Mouse (Mus musculus): ENCODE measurements around the gene Ift81. TPM values are rescaled to one million over a fixed set of nuclear protein-coding genes. Genes with fewer than 3 reads are reported as not detected.

Gene Ift81
- polyA plus RNA-seq, 1 experiment: 21.8 TPM

DNA sequence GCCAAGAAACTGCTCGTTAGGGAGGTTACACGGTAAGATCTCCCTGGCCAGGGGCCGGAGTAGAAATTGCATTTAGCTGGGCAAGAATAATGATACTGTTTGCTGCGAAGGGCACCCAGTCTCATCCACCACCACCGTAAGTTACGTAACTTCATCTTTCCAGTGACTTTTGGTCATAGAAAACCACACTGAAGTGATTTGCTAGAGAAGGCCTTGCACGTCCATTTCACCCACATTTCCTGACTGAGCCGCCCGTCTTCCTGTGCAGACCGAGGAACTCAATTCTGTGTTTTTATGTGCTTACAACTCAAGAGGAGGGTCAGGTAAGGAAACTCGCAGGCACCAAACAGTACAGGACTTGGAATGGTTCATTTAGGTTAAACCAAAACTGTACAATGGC, 76.2 kb downstream of the Ift81 start:
- no peak overlapping the region for H3K4me3 ChIP-seq (ENCODE audit: insufficient read depth, low read length)
- no peak for TF ChIP-seq POLR2A (IDR thresholded peaks at IDR 0.05; ENCODE audit: extremely low read depth, insufficient read depth, low read length)
- no peak for TF ChIP-seq CTCF (IDR thresholded peaks at IDR 0.05; ENCODE audit: extremely low read depth, insufficient read depth, low read length)
- H3K4me1 ChIP-seq (ENCODE audit: control insufficient read depth, insufficient read depth, low read length): no peaks in the 10 kb centered on the region
- no peak overlapping the region for H3K27ac ChIP-seq (ENCODE audit: insufficient read depth, low read length)

GRCm38 (mm10) chr5:122537654-122538053, 76.7 kb downstream of the Ift81 start:
- Histone ChIP-seq H3K4me1 (ENCODE audit: control insufficient read depth, insufficient read depth, low read length) (no peaks in the 10 kb centered on the region), H3K4me3 (ENCODE audit: insufficient read depth, low read length) (no peak overlapping the region), H3K27ac (ENCODE audit: insufficient read depth, low read length) (no peak overlapping the region)
- TF ChIP-seq POLR2A (IDR thresholded peaks at IDR 0.05; ENCODE audit: extremely low read depth, insufficient read depth, low read length): no peak
- no peak for TF ChIP-seq CTCF (IDR thresholded peaks at IDR 0.05; ENCODE audit: extremely low read depth, insufficient read depth, low read length)

DNA sequence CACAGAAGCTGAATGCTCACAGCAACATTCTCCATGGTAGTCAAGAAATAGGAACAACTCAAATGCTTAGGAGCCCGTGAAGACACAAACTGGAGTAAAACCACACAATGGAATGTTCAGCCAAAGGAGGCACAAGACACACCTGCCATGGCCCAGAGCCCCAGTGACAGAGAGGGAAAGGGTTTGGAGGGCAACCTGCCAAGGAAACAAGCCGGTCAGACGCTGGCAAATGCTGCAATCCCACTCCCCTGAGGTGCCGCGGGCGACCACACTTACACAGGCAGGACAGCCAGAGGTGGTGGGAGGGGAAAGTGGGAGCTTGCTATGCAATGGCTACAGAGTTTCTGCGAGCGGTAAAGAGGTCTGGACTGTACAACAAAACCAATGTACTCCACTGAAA, 80.4 kb downstream of the Ift81 start:
- TF ChIP-seq CTCF (IDR thresholded peaks at IDR 0.05; ENCODE audit: extremely low read depth, insufficient read depth, low read length) (no peak), POLR2A (IDR thresholded peaks at IDR 0.05; ENCODE audit: extremely low read depth, insufficient read depth, low read length) (no peak)
- Histone ChIP-seq H3K27ac (ENCODE audit: insufficient read depth, low read length) (no peak overlapping the region), H3K4me1 (ENCODE audit: control insufficient read depth, insufficient read depth, low read length) (peaks cover 3% of the 10 kb centered on the region; the same call in 1 of the 2 replicates), H3K4me3 (ENCODE audit: insufficient read depth, low read length) (no peak overlapping the region)

GRCm38 (mm10) chr5:122529913-122530604, 84.3 kb downstream of the Ift81 start:
- Histone ChIP-seq H3K4me3 (ENCODE audit: insufficient read depth, low read length) (no peak overlapping the region), H3K4me1 (ENCODE audit: control insufficient read depth, insufficient read depth, low read length) (peaks cover 8% of the 10 kb centered on the region), H3K27ac (ENCODE audit: insufficient read depth, low read length) (0 out of 2 replicates have a peak overlapping the region, but pooled peaks have one; percentile 11)
- TF ChIP-seq POLR2A (IDR thresholded peaks at IDR 0.05; ENCODE audit: extremely low read depth, insufficient read depth, low read length) (no peak), CTCF (IDR thresholded peaks at IDR 0.05; ENCODE audit: extremely low read depth, insufficient read depth, low read length) (no peak)

DNA sequence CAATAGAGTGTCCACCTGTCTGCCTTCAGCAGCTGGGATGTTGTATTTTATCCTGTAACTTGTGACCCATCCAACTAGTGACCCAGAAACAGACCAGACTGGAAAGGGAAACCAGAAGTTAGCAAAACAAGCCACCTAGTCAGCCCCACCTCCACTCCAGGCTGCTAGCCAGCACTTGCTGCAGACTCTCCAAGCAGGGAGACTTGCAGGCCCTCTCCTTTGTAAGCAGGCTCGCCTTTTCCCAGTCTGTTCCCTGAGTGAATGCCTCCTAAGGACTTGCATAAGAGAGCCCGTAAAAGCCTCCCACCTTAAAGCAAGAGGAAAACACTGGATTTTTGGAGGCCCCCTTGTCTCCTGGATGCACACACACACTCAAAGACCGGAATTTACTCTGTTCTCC, 85.0 kb downstream of the Ift81 start:
- H3K27ac ChIP-seq (ENCODE audit: insufficient read depth, low read length): 0 out of 2 replicates have a peak overlapping the region, but pooled peaks have one; percentile 15
- TF ChIP-seq CTCF (IDR thresholded peaks at IDR 0.05; ENCODE audit: extremely low read depth, insufficient read depth, low read length) (no peak), POLR2A (IDR thresholded peaks at IDR 0.05; ENCODE audit: extremely low read depth, insufficient read depth, low read length) (no peak)
- H3K4me3 ChIP-seq (ENCODE audit: insufficient read depth, low read length): no peak overlapping the region
- peaks cover 10% of the 10 kb centered on the region for H3K4me1 ChIP-seq (ENCODE audit: control insufficient read depth, insufficient read depth, low read length)

- Histone ChIP-seq H3K27ac (ENCODE audit: insufficient read depth, low read length) (no peak overlapping the region), H3K4me1 (ENCODE audit: control insufficient read depth, insufficient read depth, low read length) (peaks cover 10% of the 10 kb centered on the region), H3K4me3 (ENCODE audit: insufficient read depth, low read length) (no peak overlapping the region)
- no peak for TF ChIP-seq POLR2A (IDR thresholded peaks at IDR 0.05; ENCODE audit: extremely low read depth, insufficient read depth, low read length)
- TF ChIP-seq CTCF (IDR thresholded peaks at IDR 0.05; ENCODE audit: extremely low read depth, insufficient read depth, low read length): no peak
Measured at GRCm38 (mm10) chr5:122528591-122528990, 85.7 kb downstream of the Ift81 start.

- Histone ChIP-seq H3K27ac (ENCODE audit: insufficient read depth, low read length) (no peak overlapping the region), H3K4me3 (ENCODE audit: insufficient read depth, low read length) (no peak overlapping the region), H3K4me1 (ENCODE audit: control insufficient read depth, insufficient read depth, low read length) (peaks cover 10% of the 10 kb centered on the region)
- TF ChIP-seq CTCF (IDR thresholded peaks at IDR 0.05; ENCODE audit: extremely low read depth, insufficient read depth, low read length): no peak
- no peak for TF ChIP-seq POLR2A (IDR thresholded peaks at IDR 0.05; ENCODE audit: extremely low read depth, insufficient read depth, low read length)
Measured at GRCm38 (mm10) chr5:122527761-122528160, 86.6 kb downstream of the Ift81 start.

GRCm38 (mm10) chr5:122526878-122527730, 87.2 kb downstream of the Ift81 start:
- TF ChIP-seq POLR2A (IDR thresholded peaks at IDR 0.05; ENCODE audit: extremely low read depth, insufficient read depth, low read length) (no peak), CTCF (IDR thresholded peaks at IDR 0.05; ENCODE audit: extremely low read depth, insufficient read depth, low read length) (no peak)
- Histone ChIP-seq H3K27ac (ENCODE audit: insufficient read depth, low read length) (no peak overlapping the region), H3K4me1 (ENCODE audit: control insufficient read depth, insufficient read depth, low read length) (peaks cover 10% of the 10 kb centered on the region), H3K4me3 (ENCODE audit: insufficient read depth, low read length) (no peak overlapping the region)

GRCm38 (mm10) chr5:122526405-122526804, 87.9 kb downstream of the Ift81 start:
- no peak for TF ChIP-seq POLR2A (IDR thresholded peaks at IDR 0.05; ENCODE audit: extremely low read depth, insufficient read depth, low read length)
- TF ChIP-seq CTCF (IDR thresholded peaks at IDR 0.05; ENCODE audit: extremely low read depth, insufficient read depth, low read length): no peak
- Histone ChIP-seq H3K4me3 (ENCODE audit: insufficient read depth, low read length) (no peak overlapping the region), H3K4me1 (ENCODE audit: control insufficient read depth, insufficient read depth, low read length) (peaks cover 10% of the 10 kb centered on the region), H3K27ac (ENCODE audit: insufficient read depth, low read length) (no peak overlapping the region)
